Mouse (Mus musculus): ENCODE results near the gene Sox5. TPM values are rescaled to one million over a fixed set of nuclear protein-coding genes. Genes with fewer than 3 reads are reported as not detected.

The Sox5 gene
- total and polyA plus RNA-seq, 3 experiments: 0.08 to 0.47 (median 0.46) TPM

DNA sequence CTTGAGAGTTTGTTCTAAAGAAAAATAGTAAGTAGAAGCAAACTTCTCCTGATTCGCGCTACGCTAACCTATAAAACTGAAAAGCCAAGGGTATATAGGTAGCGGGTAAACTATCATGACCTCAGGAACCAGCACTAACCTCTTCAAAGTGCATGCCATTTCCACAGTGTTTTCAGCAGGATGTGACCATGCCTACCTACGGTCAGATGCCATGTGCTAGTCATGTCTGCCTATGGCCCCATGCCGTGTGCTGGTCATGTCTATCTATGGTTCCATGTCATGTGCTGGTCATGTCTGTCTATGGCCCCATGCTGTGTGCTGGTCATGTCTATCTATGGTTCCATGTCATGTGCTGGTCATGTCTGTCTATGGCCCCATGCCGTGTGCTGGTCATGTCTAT lies 614.7 kb downstream of the Sox5 start:
- dilution Hi-C loops (cut with MboI; ENCODE audit: extremely low pct_ligation_motif_present, extremely low pct_unique_long_range_greater_than_20kb, low sequenced_read_pairs) (no loop called here), in situ Hi-C loops (cut with MboI; ENCODE audit: low pct_ligation_motif_present, low pct_unique_long_range_greater_than_20kb, low sequenced_read_pairs) (no loop called here)
- no peak for TF ChIP-seq KAT2A (IDR thresholded peaks at IDR 0.05; ENCODE audit: insufficient replicate concordance, low read length)
- TF ChIP-seq RAD21 (IDR thresholded peaks at IDR 0.05; ENCODE audit: low read depth, low read length): no peak
- TF ChIP-seq ZKSCAN1 (IDR thresholded peaks at IDR 0.05; ENCODE audit: borderline replicate concordance, low read depth, low read length): no peak
- no peak for TF ChIP-seq E2F4 (IDR thresholded peaks at IDR 0.05; ENCODE audit: insufficient replicate concordance, low read depth, low read length)
- TF ChIP-seq ELF1 (IDR thresholded peaks at IDR 0.05; ENCODE audit: low read depth, low read length): no peak
- TF ChIP-seq NELFE (IDR thresholded peaks at IDR 0.05; ENCODE audit: low read depth, low read length): no peak
- no peak for TF ChIP-seq CTCF (conservative IDR thresholded peaks at IDR 0.05 in 1 of 2, IDR thresholded peaks at IDR 0.05 in 1 of 2; ENCODE audit: low read depth in 2 of 2, low read length in 2 of 2)
- TF ChIP-seq MAFK (IDR thresholded peaks at IDR 0.05; ENCODE audit: insufficient replicate concordance, low read length): no peak
- no peak for TF ChIP-seq MYC (IDR thresholded peaks at IDR 0.05; ENCODE audit: low read depth, low read length)
- no peak for TF ChIP-seq PAX5 (IDR thresholded peaks at IDR 0.05; ENCODE audit: low read length)
- TF ChIP-seq BHLHE40 (IDR thresholded peaks at IDR 0.05; ENCODE audit: low read depth, low read length): no peak
- TF ChIP-seq TCF12 (IDR thresholded peaks at IDR 0.05; ENCODE audit: low read depth, low read length): no peak
- TF ChIP-seq UBTF (IDR thresholded peaks at IDR 0.05; ENCODE audit: low read depth, low read length): no peak

DNA sequence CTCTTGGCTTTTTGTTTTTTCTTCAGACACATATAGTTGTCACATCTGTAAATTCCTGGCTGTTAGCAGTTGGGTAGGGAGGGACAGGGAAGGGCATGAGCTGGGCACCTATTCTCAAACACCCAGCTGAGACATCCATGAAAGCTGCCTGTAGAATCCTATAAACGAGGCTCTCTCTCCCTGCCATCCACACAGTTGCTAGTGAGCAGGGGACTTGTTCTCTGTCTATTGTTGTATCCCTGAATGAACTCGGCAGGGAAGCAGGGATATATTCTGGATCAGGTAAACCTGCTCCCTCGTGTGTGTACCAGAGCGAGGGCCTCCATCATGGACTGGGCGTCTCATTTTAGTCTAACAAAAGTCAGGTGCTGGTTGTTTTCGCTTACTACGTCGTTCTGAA lies 615.1 kb downstream of the Sox5 start:
- H3K36me3 ChIP-seq (replicated peaks in 1 of 2; ENCODE audit: control insufficient read depth in 1 of 2, insufficient read depth in 1 of 2, low read length in 1 of 2): no peaks in the 10 kb centered on the region
- H3K4me1 ChIP-seq (ENCODE audit: control insufficient read depth in 1 of 2, insufficient read depth in 2 of 2): no peaks in the 10 kb centered on the region
- H3K27me3 ChIP-seq (replicated peaks): no peaks in the 10 kb centered on the region
- dilution Hi-C loops (cut with MboI; ENCODE audit: extremely low pct_ligation_motif_present, extremely low pct_unique_long_range_greater_than_20kb, low sequenced_read_pairs): no loop called here
- no peak for DNase-seq (ENCODE audit: extremely low read depth)
- no peak overlapping the region for H3K27ac ChIP-seq (ENCODE audit: insufficient read depth, low read depth)
- TF ChIP-seq HCFC1 (IDR thresholded peaks at IDR 0.05; ENCODE audit: low read depth, low read length) (no peak), USF1 (IDR thresholded peaks at IDR 0.05; ENCODE audit: low read depth, low read length) (no peak), USF2 (conservative IDR thresholded peaks at IDR 0.05; ENCODE audit: low read depth, low read length) (no peak)
- no peak overlapping the region for H3K4me2 ChIP-seq (ENCODE audit: insufficient read depth, low read depth, poor library complexity, severe bottlenecking)
- no peak overlapping the region for H3K9ac ChIP-seq (ENCODE audit: insufficient read depth, low read depth)
- in situ Hi-C loops (cut with MboI; ENCODE audit: low pct_ligation_motif_present, low pct_unique_long_range_greater_than_20kb, low sequenced_read_pairs): no loop called here
- no peaks in the 10 kb centered on the region for H3K79me2 ChIP-seq (replicated peaks; ENCODE audit: control insufficient read depth, extremely low read depth, insufficient read depth, poor library complexity, severe bottlenecking)
- H3K9me3 ChIP-seq (replicated peaks; ENCODE audit: low read length): no peaks in the 10 kb centered on the region
- H3K4me3 ChIP-seq (replicated peaks in 1 of 3; ENCODE audit: low read depth in 2 of 3, low read length in 2 of 3, poor library complexity in 1 of 3): no peak overlapping the region

More for the DNA sequence above, 614.7 kb downstream of the Sox5 start:
- H3K27ac ChIP-seq (ENCODE audit: insufficient read depth, low read depth): no peak overlapping the region
- no peaks in the 10 kb centered on the region for H3K9me3 ChIP-seq (replicated peaks; ENCODE audit: low read length)
- H3K4me1 ChIP-seq (ENCODE audit: control insufficient read depth in 1 of 2, insufficient read depth in 2 of 2): no peaks in the 10 kb centered on the region
- no peak overlapping the region for H3K9ac ChIP-seq (ENCODE audit: insufficient read depth, low read depth)
- no peak for DNase-seq (ENCODE audit: extremely low read depth)
- H3K27me3 ChIP-seq (replicated peaks): no peaks in the 10 kb centered on the region
- H3K79me2 ChIP-seq (replicated peaks; ENCODE audit: control insufficient read depth, extremely low read depth, insufficient read depth, poor library complexity, severe bottlenecking): no peaks in the 10 kb centered on the region
- no peak overlapping the region for H3K4me3 ChIP-seq (replicated peaks in 1 of 3; ENCODE audit: low read depth in 2 of 3, low read length in 2 of 3, poor library complexity in 1 of 3)
- no peak overlapping the region for H3K4me2 ChIP-seq (ENCODE audit: insufficient read depth, low read depth, poor library complexity, severe bottlenecking)
- H3K36me3 ChIP-seq (replicated peaks in 1 of 2; ENCODE audit: control insufficient read depth in 1 of 2, insufficient read depth in 1 of 2, low read length in 1 of 2): no peaks in the 10 kb centered on the region

Measured in CH12.LX (cell line).